Comparison of ENCODE assay signal across 8 mouse cellular contexts in the genomic region with DNA sequence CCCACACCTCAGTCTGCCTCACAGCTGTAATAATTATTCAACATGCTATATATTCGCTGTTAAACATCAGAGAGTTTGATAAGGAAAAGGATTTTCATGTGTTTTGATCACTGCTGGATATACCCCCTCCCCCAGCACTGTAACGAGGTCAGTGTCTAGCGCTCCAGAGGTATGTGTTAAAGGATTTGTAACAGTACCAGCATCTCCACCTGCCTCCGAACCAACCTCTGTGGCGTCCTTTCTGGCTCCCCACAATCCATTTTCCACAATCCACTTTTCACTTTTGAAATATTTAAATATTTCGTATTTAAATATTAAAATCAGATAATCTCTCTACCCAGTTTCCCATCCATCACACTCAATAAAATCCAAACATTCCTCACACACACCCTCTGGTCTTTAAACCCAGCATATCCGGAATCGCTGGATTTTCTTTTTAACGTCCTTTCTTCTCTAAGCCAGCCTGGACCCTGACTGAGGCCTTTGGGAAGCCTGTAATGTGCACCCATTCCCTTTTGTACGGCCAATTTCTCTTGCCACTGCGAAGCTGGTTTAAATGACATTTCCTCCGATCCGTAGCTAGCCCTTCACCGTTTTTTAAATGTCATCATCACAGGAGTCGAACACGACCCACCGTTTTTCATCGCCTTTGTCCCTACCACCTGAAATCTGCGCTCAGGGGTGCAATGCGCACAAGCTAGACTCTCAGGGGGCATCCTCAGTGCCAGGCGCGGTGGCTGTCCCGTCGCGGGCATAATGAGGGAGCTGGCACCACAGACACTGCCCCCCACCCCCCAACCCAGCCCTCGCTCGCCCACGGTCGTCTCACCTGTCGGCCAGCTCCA. TPM values are rescaled to one million over a fixed set of nuclear protein-coding genes. Genes with fewer than 3 reads are reported as not detected.
DNase-seq lines count a peak whose midpoint lies in the region; ATAC-seq lines count a peak whose summit lies in the region.

No protein-coding gene starts in this region.

- no peaks in the 10 kb centered on the region for H3K9me3 ChIP-seq in hindbrain, embryonic 11.5 days (ENCODE audit: control insufficient read depth, low read length)
- H3K9me3 ChIP-seq in midbrain, embryonic 10.5 days (replicated peaks) = no peaks in the 10 kb centered on the region

- ATAC-seq in hindbrain, embryonic 11.5 days (ENCODE audit: low FRiP score) = no peak

- 7% methylated on average over 30 of the region's 30 CpGs for WGBS in hindbrain, embryonic 11.5 days
- WGBS in midbrain, embryonic 10.5 days = 7% methylated on average over 30 of the region's 30 CpGs

- H3K36me3 ChIP-seq in hindbrain, embryonic 11.5 days (ENCODE audit: control insufficient read depth, insufficient read depth, low read length) = 0 out of 2 replicates have a peak, but pooled peaks cover 6% of the 10 kb centered on the region
- peaks cover 39% of the 10 kb centered on the region for H3K36me3 ChIP-seq in midbrain, embryonic 10.5 days

- peaks cover 3% of the 10 kb centered on the region for H3K4me1 ChIP-seq in hindbrain, embryonic 11.5 days (replicated peaks; ENCODE audit: control insufficient read depth, insufficient read depth, low read length)
- H3K4me1 ChIP-seq in midbrain, embryonic 10.5 days = peaks cover 23% of the 10 kb centered on the region

- H3K4me3 ChIP-seq in hindbrain, embryonic 11.5 days (ENCODE audit: low read depth, low read length) = peak overlapping the region; percentile 84
- H3K4me3 ChIP-seq in midbrain, embryonic 10.5 days = peak overlapping the region; percentile 98

- H3K4me2 ChIP-seq in hindbrain, embryonic 11.5 days (replicated peaks; ENCODE audit: low read depth, low read length) = peak overlapping the region; percentile 88

- H3K27ac ChIP-seq in hindbrain, embryonic 11.5 days (ENCODE audit: low read depth, low read length) = peak overlapping the region; percentile 80
- H3K27ac ChIP-seq in midbrain, embryonic 10.5 days (replicated peaks) = peak overlapping the region; percentile 91

- peak; percentile 11 for DNase-seq in embryo, embryonic 10 days (ENCODE audit: low spot score)
- DNase-seq in embryo, embryonic 9.5 days (ENCODE audit: extremely low spot score) = no peak
- peak; percentile 21 for DNase-seq in right cerebral cortex, adult 2 months (ENCODE audit: low spot score in 2 of 2)
- no peak for DNase-seq in right cerebral cortex, postnatal 36 days (ENCODE audit: low spot score in 2 of 2)
- DNase-seq in hindbrain, embryonic 11.5 days (ENCODE audit: low spot score) = peak; percentile 45
- no peak for DNase-seq in midbrain, embryonic 10.5 days (ENCODE audit: low spot score)
- no peak for DNase-seq in urinary bladder, adult 18-20 months (ENCODE audit: low spot score in 2 of 2)
- no peak for DNase-seq in natural killer cell, adult 2 months (ENCODE audit: low spot score in 2 of 2)

- no peaks in the 10 kb centered on the region for H3K27me3 ChIP-seq in hindbrain, embryonic 11.5 days (ENCODE audit: control insufficient read depth, insufficient read depth, low read length)
- H3K27me3 ChIP-seq in midbrain, embryonic 10.5 days (ENCODE audit: low read depth, poor library complexity, severe bottlenecking) = no peaks in the 10 kb centered on the region

- peak overlapping the region; percentile 84 for H3K9ac ChIP-seq in hindbrain, embryonic 11.5 days (ENCODE audit: low read depth, low read length)

RNA-seq across cellular contexts. Expression of a gene that starts 1.0 kb away (rescaled TPM):
- polyA plus RNA-seq in hindbrain, embryonic 11.5 days (2014; fragmentation: Nextera tagmentation; extraction: Ambion mirVana) = 13.8 and 14.9 TPM in 2 replicates
- polyA plus RNA-seq in midbrain, embryonic 10.5 days (2016; fragmentation: Nextera tagmentation; extraction: Ambion mirVana) = 6.9 and 8.2 TPM in 2 replicates

RNA-seq across cellular contexts. Expression of a gene that starts 29.9 kb away (rescaled TPM):
- polyA plus RNA-seq in hindbrain, embryonic 11.5 days (2014; fragmentation: Nextera tagmentation; extraction: Ambion mirVana) = 0.66 and 0.68 TPM in 2 replicates
- 0.62 and 0.73 TPM in 2 replicates for polyA plus RNA-seq in midbrain, embryonic 10.5 days (2016; fragmentation: Nextera tagmentation; extraction: Ambion mirVana)

RNA-seq across cellular contexts. Expression of a gene that starts 30.0 kb away (rescaled TPM):
- polyA plus RNA-seq in hindbrain, embryonic 11.5 days (2014; fragmentation: Nextera tagmentation; extraction: Ambion mirVana) = 92.6 and 96.0 TPM in 2 replicates
- polyA plus RNA-seq in midbrain, embryonic 10.5 days (2016; fragmentation: Nextera tagmentation; extraction: Ambion mirVana) = 115 and 120 TPM in 2 replicates

RNA-seq across cellular contexts. Expression of a gene that starts 56.1 kb away (rescaled TPM):
- 38.7 and 46.1 TPM in 2 replicates for polyA plus RNA-seq in hindbrain, embryonic 11.5 days (2014; fragmentation: Nextera tagmentation; extraction: Ambion mirVana)
- polyA plus RNA-seq in midbrain, embryonic 10.5 days (2016; fragmentation: Nextera tagmentation; extraction: Ambion mirVana) = 44.6 and 49.7 TPM in 2 replicates

RNA-seq across cellular contexts. Expression of a gene that starts 56.2 kb away (rescaled TPM):
- polyA plus RNA-seq in hindbrain, embryonic 11.5 days (2014; fragmentation: Nextera tagmentation; extraction: Ambion mirVana) = 259 and 306 TPM in 2 replicates
- 312 and 380 TPM in 2 replicates for polyA plus RNA-seq in midbrain, embryonic 10.5 days (2016; fragmentation: Nextera tagmentation; extraction: Ambion mirVana)

Comparison
In these comparisons a context has a peak if more than half of its experiments do, and no peak if none do; other contexts are left out.
1. DNase-seq: peak in embryo, embryonic 10 days (single experiment), right cerebral cortex, adult 2 months (2 of 2) and hindbrain, embryonic 11.5 days (single experiment); none in embryo, embryonic 9.5 days (single experiment), right cerebral cortex, postnatal 36 days (0 of 2), midbrain, embryonic 10.5 days (single experiment), urinary bladder, adult 18-20 months (0 of 2) and natural killer cell, adult 2 months (0 of 2).